Mouse (Mus musculus) cortical plate, adult 2 months (tissue): Measurements from ENCODE around the gene Taf6l.

Experiments
- CTCF ChIP-seq: fragments of 200-500 bp; IDR thresholded peaks from 2 replicates; pipeline ENCODE4 v1.5.1; 2011; ENCODE audit warnings: mild to moderate bottlenecking, control low read depth, low read length; ENCODE audit not compliant: insufficient read depth; ENCODE audit errors: extremely low read depth
- POLR2A ChIP-seq: fragments of 200-500 bp; IDR thresholded peaks from 2 replicates; pipeline ENCODE4 v1.6.1; 2011; ENCODE audit warnings: mild to moderate bottlenecking, low read length, control low read depth; ENCODE audit not compliant: insufficient read depth; ENCODE audit errors: extremely low read depth

DNA sequence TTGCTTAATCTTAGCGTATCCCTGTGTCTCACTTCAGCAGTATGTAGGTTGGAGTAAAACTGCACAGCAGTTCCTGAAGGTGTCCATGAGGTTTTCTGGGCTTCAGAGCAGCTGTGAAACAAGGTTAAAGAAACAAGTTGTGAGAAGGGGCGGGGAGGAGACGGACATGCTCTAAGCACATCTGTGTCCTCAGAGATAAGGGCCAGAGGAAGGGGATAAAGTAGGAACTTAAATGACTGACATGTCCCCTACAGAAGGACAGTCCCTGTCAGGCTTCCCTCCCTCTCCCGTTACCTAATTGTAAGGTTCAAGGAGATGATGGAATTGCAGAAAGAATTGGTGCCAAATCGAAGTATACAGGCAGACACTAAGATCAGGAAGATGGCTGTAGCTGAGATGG is 13.2 kb downstream of the Taf6l start:
- no peak for TF ChIP-seq CTCF
- no peak for TF ChIP-seq POLR2A
